Mouse (Mus musculus): Measurements from ENCODE around the gene Itgb2.

Itgb2 gene

GRCm38 (mm10) chr10:77516379-77516951 lies 13.6 kb upstream of the Itgb2 start:
- no peak for DNase-seq (ENCODE audit: low spot score)

GRCm38 (mm10) chr10:77517066-77517620 lies 12.9 kb upstream of the Itgb2 start:
- peak; percentile 88 for DNase-seq (ENCODE audit: low spot score)

DNA sequence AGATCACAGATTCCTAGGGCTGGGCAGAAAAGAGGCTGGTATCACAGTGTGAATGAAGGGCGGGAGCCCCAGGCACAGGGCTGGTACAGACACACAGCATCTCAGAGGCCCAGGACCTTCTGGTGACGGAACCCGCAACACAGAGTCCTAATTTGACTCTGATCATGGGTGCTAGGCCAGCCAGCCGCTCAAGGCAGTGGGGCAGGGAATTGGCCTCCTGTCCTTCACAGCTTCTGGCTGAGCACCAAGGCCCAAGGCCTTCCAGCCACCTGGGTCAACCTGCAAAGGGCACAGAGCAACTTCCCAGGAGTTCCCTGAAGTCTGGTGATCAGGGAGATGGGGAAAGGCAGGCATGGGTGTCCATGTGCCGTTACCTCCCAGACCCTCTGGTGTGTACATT lies 12.3 kb upstream of the Itgb2 start:
- DNase-seq (ENCODE audit: low spot score), result no peak

DNA sequence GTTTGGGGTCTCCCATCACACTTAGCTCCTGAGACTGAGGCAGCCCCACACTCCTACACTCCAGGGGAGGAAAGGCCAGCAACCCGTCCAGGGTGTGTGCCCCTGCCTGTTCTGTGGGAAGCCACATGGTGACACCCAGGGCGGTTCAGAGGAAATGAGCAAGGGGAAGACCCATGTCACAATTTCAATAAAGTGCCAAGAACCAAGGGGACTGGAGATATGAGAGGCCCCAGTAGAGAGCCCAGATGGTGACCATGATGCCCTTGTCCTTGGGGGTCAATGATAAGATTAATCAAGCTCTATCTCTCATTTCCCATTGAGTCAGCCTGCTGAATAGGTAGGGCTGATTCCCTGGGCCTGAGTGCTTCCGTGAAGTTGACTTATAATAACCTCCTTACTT lies 10.9 kb upstream of the Itgb2 start:
- DNase-seq (ENCODE audit: low spot score), result no peak

DNA sequence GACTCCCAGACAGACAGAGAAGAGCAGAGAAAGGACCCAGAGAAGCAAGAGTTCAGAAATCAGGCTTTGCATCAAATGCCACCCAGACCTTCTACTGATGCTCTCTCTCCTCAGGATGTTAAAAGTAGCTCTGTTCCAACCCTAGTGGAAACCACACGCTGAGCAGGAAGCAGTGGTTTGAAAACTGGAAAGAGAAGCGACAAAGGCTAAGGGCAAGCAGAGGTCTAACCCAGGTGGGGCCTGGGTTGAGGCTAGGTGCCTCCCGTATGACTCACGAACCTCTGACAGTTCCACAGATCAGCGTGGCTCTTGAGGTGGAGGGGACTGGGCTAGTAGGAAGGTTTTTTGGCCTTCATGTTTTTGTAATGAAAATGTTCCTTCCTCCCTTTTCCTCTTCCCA lies 9.6 kb upstream of the Itgb2 start:
- no peak for DNase-seq (ENCODE audit: low spot score)

- no peak for DNase-seq (ENCODE audit: low spot score)
Observed at GRCm38 (mm10) chr10:77522021-77522731, 7.9 kb upstream of the Itgb2 start.

GRCm38 (mm10) chr10:77522746-77523145 lies 7.3 kb upstream of the Itgb2 start:
- no peak for DNase-seq (ENCODE audit: low spot score)

DNA sequence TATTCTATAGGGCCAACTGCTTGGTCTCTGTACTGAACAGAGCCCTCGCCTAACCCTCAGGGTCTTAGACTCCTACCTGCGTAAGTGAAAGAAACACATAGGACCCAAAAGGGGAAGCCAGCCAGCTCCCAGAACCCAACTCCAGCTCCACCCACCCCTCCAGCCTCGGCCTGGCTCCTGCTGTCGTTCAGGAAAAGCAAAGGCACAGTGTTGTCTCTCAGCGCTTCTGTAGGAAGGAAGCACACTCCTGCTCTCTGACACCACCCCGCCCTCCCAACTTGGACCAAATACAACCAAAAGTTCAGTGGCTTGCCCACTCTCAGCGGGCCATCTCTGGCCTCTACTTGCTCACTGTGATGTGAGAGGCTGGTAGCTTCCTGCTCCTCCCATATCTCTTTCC lies 6.7 kb upstream of the Itgb2 start:
- DNase-seq (ENCODE audit: low spot score), result no peak

DNA sequence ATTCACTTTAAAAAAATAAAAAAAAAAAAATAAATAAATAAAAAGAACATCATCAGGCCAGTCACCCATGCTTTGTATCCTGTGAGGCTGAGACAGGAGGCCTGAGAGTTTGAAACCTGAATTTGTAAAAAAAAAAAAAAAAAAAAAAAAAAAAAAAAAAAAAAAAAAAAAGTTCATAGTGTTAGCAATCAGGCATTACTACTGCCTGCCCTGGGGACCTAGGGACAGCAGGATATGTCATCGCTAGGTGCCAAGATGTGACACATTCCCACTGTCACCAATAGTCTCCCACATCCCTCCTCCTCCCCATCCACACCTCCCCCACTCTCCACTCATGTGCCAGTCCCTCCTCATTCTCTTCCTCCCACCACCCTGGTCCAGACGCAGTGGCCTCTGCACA lies 3.6 kb upstream of the Itgb2 start:
- DNase-seq (ENCODE audit: low spot score), result no peak

DNA sequence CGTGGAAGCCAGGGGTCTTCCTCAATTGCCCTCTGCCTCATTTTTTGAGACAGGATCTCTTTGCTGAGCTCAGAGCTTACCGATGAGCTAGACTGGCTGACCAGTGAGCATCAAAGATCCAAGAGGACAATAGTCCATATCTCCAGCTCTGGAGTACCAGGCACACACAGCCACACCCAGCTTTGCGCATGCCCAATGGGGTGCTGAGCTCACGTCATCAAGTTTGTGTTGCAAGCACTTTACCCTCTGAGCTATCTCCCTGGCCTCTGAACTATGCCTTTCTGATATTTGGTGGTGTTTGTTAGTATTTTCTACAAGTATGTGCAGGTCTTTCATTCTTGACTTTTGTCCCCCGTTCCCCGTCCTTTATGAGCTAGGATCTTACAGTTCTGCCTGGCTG lies 1.4 kb upstream of the Itgb2 start:
- no peak for DNase-seq (ENCODE audit: low spot score)

DNA sequence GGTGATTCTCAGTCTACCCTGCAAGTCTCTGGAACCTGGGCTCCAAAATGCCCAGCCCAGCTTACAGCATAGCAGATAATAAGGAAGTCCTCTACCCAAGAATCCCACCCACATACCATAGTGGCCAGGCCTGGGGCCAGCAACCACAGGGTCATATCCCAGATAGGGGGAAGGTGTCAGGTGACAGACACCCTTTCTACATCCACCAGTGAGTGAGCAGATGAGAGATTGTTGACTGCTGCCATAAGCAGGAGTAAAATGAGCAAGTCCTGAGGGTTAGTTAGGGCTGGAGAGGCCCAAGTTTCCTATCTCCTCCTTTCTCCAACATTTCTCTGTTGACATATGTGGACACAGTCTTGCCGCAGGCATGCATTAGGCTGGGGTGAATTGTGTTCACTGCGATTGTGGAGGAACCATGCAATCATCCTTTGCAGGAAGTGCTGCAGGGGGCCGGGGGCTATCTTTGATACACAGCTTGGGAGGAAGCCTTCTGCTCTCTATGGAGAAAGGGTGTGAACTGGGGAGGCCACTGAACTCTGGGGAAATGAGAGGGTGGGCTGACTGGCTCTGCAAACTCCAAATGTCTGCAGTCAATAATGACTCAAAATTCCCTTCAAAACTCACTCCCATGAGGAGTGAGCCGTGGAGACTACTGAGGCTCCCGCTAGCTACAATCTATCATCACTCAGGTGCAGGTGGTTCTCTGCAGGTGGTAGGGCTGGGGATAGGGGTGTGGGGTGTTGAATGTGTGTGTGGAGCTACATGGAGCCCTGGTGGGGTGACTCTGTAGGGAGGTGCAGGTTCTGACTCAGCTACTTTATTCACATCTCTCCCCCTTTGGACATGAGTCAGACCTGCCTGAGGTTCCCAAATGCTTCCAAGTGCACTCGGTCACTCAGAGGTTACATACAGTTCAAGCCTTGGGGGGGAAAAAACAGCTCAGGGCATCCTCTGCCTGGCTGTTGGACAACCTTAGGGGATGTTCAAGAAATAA lies 1.3 kb downstream of the Itgb2 start:
- no peak for DNase-seq (ENCODE audit: low spot score)

- DNase-seq (ENCODE audit: low spot score), result no peak
Observed at GRCm38 (mm10) chr10:77532020-77532413, 2.0 kb downstream of the Itgb2 start.

DNA sequence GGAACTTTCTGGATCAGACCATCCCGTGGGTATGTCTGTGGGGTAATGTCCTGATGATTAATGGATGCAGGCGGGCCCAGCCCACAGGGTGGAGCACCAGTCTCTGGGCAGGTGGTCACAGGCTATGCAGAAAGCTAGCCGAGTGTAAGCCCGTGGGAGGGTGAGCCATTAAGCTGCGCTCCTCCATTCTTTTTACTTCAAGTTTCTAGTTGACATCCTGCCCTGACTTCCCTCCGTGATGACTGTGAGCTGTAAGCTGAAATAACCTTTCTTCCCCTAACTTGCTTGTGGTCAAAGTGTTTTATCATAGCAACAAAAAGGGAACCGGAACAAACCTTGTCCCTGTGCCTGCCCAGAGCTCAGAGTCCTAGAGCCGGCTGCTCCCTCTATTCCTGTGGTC lies 6.7 kb downstream of the Itgb2 start:
- no peak for DNase-seq (ENCODE audit: low spot score)

DNA sequence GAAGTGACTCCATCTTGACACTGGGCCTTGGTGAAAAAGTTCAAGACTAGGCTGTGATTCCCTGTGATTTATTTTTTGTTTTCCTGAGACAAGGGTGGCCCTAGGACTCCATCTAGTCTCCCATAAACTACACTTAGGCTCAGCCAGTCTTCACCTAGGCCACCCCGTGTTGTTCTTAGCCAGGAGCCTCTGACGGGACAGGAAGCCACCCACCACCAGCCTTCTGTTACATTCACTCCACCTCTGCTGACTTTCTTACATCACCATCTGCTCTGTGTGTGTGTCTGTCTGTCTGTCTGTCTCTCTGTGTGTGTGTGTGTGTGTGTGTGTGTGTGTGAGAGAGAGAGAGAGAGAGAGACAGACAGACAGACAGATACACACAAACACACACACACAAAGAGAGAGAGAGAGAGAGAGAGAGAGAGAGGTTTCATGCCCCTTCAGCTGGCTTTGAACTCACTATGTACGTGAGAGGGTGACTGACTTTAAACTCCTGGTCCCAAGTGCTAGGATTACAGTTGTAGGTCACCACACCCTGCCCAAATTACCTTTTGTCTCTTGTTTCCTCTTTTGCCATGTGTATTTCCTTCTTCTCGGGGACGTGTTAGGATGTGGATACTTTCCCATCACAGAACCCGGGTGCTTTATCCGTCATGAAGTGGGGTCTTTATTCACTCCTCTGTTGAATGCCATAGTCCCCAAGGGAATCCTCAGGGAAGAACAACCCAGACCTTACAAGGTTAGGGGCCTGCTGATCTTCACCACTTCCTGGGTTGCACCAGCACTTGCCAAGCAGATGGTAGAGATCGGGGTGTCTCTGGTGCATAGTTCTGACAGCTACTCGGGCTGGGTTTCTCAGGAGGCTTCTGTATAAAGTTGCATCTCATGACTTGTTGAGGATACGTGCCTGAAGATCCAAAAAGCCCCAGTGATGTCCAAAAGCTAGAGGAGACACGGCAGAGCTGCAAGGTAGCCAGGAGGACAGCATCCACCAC lies 7.5 kb downstream of the Itgb2 start:
- no peak for DNase-seq (ENCODE audit: low spot score)

DNA sequence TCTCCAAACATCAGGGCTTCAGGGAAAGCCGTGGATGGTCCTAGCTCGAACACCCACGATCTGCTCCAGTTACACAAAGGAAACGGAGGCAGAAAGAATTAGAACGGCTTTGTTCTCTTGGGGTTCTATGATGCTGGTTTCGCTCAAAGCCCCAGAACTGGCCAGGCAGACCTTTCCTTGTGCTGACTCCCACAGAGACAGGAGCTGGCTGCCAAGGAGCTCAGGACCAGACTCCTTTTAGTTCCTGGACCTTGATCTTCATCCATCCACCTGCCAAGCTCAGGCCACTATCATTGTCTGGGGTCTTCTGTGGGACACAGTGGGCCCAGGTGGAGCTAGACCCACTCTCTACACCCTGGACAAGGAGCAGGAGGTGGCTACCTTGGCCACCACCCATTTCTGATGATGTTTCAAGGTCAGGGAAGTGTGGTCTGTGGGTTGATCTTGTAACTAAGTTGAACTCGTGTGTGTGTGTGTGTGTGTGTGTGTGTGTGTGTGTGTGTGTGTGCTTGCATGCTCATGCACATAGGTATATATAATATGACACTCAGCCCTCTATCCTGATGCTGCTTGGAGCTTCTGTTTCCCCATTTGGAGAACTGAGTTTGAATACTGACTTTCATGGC lies 9.4 kb downstream of the Itgb2 start:
- DNase-seq (ENCODE audit: low spot score), result no peak

DNA sequence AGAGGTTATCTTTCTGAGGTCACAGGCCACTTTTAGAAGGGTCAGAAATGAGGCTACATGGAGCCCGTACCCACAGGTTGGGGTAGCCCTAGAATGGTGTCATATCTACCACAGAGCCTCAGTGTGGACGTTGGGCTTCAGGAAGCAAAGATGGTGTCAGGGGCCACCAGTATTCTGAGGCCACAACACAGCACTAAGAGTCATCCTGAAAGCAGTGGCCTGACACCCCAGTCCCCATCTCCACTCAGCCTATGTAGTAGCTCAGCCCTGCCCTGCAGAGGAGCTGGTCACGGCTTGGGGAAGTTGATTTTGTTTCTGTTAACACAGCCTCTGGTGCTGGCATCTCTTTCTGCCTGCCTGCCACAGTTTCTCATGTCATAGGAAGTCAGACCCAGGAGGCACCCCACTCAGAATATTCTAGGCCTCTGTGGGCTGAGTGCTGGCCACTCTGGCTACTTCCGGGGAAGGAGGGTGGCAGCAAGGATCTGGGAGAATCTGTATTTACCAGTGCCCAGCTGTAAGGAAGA lies 10.6 kb downstream of the Itgb2 start:
- no peak for DNase-seq (ENCODE audit: low spot score)

DNA sequence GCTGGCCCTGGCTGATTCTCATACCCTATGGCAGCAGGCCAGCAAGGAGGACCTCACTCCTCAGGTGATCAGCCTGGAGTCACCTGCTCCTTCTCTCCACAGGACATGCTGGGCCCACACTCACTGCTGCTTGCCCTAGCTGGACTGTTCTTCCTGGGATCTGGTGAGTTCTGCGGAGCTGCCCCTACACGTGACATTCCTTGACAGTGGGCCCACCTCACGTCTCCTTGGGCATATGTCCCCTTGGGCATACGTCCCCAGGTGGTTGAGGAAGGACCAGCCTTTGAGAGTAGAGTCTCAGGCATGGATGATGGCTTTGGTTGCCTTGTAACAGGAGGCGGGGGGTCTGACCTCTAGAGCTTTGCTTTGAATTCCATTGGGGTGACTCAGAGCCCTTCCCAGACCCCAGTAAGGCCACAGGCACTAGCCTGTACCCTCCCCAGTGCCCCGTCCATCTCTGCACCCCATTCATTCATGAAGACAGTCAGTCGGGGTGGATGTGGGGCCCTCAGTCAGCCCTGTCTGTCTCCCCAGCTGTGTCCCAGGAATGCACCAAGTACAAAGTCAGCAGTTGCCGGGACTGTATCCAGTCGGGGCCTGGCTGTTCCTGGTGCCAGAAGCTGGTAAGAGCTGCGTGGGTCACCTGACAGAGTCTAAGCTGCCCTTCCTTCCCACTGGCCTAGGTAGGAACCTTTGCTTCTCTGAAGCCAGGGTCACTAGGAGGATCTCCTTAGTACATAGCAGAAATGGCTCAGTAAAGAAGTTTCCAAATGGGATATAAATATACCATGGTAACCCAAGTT lies 12.0 kb downstream of the Itgb2 start:
- DNase-seq (ENCODE audit: low spot score), result no peak

DNA sequence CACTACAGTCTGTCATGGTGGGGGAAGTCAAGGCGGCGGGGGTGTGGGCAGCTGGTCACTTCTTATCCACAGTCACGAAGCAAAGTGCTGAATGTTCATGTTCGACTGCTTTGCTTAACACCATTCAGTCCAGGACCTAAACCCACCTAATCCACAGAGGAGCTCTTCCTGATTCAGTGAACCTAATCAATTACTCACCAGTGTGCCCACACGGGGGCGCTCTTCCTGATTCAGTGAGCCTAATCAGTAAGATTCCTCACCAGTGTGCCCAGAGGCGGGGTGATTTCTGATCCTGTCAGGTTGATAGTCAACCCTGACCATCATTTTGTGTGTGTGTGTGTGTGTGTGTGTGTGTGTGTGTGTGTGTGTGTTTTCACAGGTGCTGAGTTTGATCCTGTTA lies 13.2 kb downstream of the Itgb2 start:
- peak; percentile 65 for DNase-seq (ENCODE audit: low spot score)

- no peak for DNase-seq (ENCODE audit: low spot score)
Observed at GRCm38 (mm10) chr10:77544916-77545315, 14.9 kb downstream of the Itgb2 start.

- DNase-seq (ENCODE audit: low spot score), result no peak
Observed at GRCm38 (mm10) chr10:77548576-77548975, 18.5 kb downstream of the Itgb2 start.

Measured in embryo, embryonic 10 days (tissue).